Mouse (Mus musculus) induced T-regulatory cell, adult 2 months (primary cell): ENCODE data around the gene Gfap.

Source experiments
- DNase-seq: peaks from one replicate; pipeline ENCODE4 v3.0.0-alpha.2; 2012; ENCODE audit warnings: low read depth

The Gfap gene

DNA sequence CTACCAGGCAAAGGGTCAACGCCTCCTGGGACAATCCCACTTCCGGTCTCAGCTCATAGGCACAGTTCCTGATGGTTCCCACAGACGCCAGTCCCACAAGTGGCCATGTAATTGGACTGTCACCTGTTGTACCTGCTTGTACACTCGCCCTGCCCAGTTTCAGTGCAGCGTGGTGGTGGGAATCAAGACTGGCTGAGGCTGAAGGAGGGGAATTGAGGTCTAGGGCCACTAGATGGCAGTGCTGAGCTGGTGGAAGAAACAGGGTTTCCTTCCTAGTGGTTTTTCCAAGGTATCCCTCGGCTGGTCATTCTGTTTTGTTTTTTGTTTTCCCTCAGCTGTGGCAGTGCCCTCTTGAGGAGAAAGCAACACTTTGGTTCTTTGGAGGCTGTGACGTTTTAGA is at the start of gene Gfap:
Gfap (minus strand) TSS at position 150 of the 400 bp plus-strand sequence.
- DNase-seq = peak; percentile 83

DNA sequence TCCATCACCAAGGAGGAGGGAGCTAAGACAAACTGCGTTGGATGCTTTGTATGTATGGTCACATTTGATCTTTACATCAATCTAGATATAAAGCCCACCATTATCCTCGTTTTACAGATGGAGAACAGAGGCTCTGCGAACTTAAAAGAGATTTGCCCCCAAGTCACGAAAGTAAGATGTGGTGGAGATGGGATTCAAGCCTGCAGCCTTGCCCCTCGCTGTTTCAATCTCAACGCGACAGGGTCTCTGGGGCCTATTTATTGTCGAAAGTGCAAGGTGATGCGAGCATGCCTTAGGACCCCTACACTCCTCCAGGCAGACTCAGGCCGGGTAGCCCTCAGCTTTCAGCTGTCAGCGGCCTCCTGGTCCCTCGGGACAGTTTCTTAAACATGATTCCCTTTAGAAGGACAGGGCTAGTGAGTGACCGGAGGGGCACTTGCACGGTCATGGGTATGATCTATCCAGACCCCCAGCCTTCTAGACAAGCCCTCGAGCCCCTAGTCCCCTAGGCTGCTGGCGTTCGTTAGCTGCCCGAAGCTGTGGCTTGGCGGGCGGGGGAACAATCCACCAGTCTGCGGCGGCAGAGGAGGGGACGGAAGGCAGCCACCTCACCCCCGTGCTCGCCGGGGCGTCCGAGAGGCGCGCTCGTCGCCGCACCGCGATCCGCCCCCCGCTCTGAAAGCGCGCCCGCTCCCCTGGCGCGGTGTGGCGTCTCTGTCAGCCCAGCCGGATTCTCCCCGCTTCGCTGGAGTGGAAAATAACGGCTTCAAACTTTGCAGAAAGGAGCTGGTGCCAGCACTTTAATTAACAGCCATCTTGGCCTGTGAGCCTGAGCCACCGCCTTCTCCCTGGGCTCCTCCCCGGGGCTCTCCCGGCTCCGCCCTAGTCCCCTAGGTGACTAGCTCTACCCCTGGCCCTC is 47.6 kb upstream of the Gfap start:
- peak; percentile 56 for DNase-seq

GRCm38 (mm10) chr11:102946992-102947343 is 46.3 kb upstream of the Gfap start:
- DNase-seq = no peak

DNA sequence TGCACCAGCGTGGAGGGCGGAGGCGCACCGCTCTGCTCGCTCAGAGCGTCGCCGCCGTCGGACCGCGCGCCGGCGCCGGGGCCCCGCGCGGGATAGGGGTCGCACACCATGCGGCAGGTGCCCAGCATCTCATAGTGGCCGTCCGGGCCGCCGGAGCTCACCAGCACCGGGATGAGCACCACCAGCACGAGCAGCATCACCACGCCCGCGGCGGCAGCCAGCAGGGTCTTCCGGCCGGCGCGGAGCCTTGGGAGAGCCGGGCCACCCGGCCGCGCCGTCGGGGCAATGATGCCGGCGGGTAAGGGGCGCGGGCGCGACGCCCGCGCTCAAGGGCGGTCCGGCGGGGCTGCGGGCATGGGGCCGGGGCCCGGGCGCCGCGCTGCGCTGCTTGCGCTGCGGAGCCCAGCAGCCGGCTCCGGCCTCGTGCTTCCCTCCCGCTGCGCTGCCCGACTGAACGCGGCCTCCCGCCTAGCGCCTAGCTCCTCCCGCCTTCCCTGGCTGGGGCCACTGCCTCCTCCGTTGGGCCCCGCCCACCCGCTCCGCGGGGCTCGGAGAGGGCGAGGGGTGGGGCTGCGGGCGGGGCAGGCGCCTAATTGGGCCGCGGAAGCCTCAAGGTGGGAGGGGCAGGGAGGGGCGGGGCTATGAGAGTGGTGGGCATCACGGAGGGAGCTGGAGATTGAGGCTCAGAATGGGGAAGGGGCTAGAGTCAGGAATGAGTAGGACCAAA is 45.7 kb upstream of the Gfap start, which contains the start of gene C1ql1:
C1ql1 (minus strand) TSS at position 424 of the 727 bp plus-strand sequence.
- peak; percentile 87 for DNase-seq

DNA sequence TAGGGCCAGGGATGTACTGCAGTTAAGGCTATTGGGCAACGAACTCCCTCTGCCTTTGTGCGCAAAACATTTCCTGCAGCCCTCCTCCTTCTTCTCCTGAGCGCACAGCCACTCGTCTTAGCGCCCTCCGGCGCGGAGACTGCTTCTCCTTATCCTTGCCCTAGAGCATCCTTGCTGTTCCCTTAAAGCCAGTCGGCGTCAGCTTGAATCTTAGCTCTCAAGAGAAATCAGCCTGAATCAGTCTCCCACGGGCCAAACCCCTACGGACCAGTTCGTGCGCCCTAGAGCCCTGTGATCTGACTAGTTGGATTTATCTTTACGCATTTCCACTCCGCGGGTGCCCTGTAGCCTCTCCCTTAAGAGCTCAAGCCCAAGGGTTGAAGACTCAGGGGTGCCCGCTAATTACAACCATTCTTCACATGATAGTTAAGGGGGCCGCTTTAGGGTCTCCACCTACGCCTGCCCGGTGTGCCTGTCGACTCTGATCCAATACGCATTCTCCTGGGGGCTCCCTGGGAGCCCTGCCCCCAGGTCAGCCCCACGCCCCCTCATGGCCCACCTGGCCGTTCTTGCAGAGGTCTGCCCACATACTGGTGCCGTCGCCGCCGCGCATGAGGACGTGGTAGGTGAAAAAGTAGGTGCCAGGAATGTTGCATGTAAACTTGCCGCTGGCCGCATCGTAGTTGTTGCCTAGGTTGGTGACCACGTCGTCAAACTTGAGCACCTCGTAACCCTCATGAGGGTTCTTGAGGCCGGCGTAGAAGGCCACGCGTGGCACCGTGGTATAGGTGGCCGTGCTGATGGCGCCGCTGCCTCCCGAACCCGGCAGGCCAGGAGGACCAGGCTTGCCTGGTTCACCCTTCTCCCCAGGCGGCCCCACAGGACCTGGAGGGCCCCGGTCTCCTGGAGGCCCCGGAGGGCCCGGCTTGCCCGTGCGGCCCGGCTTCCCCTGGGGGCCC is 44.9 kb upstream of the Gfap start:
- peak; percentile 33 for DNase-seq

GRCm38 (mm10) chr11:102941236-102941635 is 40.5 kb upstream of the Gfap start:
- DNase-seq = no peak

DNA sequence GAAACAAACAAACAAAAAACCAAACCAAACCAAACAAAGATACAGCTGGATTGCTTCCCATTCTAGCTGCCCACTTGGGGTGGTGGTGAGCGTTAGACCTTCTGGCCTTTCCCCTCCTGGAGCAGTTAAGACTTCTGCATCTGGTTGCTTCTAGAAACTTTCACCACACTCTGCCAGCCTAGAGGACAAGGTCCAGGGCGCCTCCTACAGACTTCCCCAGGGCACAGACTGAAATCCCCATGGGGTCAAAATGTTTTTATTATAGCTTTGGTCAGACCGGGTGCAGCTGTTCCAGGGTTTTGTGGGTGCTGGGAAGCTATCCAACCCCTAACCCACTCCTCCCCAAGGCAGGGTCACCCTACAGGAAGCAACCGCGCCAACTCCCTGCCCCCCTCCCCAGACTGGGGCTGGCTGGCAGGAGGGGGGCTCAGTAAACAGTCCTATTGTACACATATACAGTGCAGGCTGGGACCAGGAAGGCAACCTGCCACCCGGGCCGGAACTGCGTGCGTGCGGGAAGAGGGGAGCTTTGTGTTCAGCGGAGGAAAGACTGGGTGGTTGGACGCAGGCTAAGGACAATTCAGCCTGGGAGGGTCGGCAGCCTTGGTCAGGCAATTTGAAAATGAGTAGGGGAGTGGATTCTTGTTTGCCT is 38.4 kb upstream of the Gfap start:
- DNase-seq = no peak

DNA sequence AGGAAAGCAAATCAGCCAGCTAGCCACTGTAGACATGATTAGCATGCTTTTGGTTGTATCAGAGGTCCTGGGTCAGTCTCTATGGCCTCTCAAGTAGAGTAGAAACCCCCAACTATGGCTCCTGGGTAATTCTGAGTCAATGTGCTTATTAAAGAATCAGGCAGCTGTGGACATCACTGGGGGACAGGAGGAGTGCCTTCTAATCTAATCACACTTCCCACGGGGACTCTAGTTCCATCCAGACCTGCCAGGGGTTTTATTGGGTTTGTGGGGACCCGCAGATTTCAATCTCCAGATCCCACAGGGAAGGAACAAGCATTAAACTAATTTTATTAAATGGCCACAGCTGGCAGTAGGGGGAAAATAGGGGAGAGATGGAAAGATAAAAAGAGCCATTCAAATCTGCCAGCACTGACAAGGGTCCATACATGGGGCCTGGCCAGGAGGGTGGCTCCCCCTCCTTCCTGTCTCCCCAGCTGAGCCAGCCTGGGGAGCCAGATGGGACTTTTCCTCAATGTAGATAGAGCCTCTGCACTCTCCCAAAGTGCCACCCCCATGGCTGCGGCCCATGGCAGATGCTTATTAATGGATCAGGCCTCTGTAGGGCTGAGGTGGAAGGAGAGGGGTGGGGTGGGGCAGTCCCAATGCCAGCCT is 36.9 kb upstream of the Gfap start:
- no peak for DNase-seq

DNA sequence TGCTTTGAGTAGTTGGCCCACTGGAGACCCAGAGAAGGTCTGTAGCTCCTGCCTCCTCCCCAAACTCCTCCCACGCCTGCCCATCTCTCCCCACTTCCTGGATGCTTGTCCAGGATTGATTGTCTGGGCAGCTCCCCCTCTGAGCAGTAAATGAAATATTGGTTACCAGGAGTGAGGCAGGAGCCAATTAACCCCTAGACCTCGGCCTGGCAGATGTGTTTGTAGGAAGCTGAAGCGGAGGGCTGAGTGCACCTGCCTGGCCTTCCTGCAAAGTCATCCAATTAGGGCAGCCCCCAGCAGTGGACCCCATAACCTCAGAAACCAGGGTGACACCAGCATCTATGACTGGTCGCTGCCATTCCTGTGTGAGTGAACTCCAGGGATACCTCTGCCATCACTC is 35.6 kb upstream of the Gfap start:
- no peak for DNase-seq

DNA sequence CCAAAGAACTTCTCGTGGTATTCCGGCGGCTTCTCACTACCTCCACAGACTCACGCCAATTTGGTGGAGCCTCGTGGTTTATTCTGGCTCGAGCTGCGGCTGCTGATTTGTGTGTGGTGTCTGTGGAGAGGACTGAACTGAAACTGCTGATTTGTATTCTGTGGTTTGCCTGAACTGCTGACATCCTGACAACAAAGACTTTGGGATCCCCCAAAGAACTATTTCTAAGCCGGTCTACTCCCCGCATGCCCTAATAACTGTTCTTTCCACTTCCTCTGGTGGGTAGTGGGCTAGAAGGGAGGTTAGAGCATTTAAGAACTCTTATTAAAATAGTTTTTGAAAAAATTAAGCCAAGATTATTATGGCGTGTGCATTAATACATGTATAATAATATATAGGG is 30.0 kb upstream of the Gfap start:
- peak; percentile 28 for DNase-seq

DNA sequence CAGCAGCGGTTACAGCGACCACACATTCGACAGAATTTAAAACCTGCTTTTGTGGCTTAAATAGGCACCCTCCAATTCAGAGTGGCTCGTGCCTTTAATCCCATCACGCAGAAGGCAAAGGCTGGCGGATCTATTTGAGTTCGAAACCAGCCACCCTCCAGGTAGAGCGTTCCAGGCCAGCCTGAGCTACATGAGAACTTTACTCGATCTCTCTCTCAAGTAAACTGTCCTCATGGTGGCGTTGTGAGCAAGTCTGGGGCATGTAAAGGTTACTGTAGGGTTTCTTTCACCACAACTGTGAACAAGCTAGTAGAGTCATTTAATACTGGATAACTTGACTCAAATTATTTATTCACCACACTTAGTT is 24.6 kb upstream of the Gfap start:
- peak; percentile 89 for DNase-seq

GRCm38 (mm10) chr11:102924557-102925350 is 24.0 kb upstream of the Gfap start, which contains the start of gene Kif18b:
Gene Kif18b, minus strand, starts transcription at chr11:102925124.
- peak; percentile 98 for DNase-seq

- no peak for DNase-seq
Observed at GRCm38 (mm10) chr11:102921491-102921890, 20.8 kb upstream of the Gfap start.

DNA sequence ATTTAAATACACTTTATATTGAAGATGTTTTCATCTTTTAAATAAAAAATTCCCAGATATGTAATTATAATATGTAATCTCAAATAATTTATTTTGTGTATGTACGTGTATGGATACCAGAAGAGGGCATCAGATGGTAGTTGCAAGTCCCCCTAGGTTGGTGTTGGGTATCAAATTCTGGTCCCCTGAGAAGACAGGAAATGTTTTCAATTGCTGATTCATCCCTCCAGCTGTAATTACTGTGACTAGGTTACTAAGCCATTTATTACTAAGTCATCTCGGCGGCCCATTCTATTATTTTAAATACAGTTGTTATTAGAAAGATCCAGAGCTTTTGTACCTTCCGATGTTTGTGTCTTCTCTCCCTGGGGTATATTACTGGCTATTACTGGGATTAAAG is 17.4 kb upstream of the Gfap start:
- DNase-seq = no peak

DNA sequence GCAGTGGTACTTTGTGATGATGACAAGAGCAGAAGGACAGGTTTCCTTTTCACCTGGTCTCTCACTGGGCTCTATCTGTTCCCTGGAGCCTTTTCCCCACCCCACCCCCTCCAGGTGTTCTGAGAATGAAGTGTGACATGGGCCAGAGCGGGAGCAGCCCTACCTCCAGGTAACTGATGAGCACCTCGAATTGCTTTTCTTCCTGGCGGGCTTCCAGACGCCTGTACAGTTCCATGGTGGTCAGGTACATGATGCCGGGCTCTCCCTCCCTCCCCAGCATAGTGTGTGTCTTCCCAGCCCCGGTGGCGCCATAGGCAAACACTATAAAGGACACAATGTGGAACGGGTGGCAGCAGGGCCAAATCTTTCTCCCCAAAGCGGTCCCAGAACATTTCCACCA is 14.7 kb upstream of the Gfap start:
- no peak for DNase-seq

- no peak for DNase-seq
Observed at GRCm38 (mm10) chr11:102911376-102911775, 10.7 kb upstream of the Gfap start.

DNA sequence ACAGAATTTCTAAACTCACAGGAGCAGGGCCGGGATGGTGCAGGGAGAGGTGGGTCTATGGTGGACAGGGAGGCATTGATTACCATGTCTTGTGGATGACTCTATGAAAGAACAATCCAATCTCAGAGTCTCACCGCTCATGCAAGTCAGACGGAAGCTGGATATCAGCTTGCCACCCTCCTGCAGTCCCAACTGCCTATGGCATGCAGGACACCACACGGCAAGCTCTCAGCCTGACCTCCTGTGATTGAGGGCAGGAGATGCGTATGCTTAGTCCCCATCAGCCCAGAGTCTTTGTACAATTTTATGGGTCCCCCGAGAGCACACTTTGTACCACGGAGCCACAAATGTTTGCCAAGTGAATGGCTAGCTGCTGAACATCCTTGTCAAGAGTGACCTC is 2.9 kb upstream of the Gfap start:
- DNase-seq = no peak

- DNase-seq = no peak
Observed at GRCm38 (mm10) chr11:102902107-102902506, 1.4 kb upstream of the Gfap start.

DNA sequence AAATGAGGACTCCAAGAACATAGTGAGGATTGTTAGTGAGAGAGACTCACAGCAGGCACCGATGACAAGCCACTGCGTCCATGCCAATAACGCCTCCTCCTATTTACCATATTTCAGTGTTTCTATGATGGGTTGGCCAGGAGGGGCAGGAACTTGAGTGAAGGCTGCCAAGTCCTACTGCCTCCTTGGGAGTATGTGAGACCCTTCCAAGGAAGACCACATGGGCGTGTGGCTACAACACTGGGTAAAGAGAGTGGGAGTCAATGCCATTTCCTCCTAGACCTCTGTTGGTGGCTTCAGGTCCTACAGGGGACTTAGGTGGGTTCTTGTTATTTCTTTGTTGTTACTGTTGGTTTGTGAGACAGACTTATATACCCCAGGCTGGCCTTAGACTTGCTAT is 487 bp upstream of the Gfap start:
- no peak for DNase-seq

DNA sequence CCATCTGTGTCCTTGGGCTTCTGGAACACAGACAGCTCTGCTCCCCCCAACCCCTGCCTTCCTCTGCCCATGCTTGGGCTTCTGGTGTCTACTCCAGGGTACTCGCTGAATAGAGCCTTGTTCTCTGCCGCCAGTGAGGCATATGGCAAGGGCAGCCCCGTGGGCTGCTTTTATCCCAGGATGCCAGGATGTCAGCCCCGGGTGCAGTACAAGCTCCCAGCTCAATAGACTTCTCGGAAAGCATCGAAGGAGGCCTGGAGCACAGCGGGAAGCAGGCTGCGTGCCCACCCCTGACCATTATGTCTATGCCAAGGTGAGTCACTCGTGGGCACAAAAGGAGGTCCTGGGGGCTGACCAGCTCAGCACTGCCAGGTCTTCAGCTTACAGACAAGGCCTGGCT is 2.3 kb downstream of the Gfap start:
- no peak for DNase-seq
